Mouse (Mus musculus): ENCODE results near the gene Mfn1. TPM values are rescaled to one million over a fixed set of nuclear protein-coding genes. Genes with fewer than 3 reads are reported as not detected.

The Mfn1 gene
- polyA plus RNA-seq, 1 experiment from 2014 or later, result 15.5 TPM

DNA sequence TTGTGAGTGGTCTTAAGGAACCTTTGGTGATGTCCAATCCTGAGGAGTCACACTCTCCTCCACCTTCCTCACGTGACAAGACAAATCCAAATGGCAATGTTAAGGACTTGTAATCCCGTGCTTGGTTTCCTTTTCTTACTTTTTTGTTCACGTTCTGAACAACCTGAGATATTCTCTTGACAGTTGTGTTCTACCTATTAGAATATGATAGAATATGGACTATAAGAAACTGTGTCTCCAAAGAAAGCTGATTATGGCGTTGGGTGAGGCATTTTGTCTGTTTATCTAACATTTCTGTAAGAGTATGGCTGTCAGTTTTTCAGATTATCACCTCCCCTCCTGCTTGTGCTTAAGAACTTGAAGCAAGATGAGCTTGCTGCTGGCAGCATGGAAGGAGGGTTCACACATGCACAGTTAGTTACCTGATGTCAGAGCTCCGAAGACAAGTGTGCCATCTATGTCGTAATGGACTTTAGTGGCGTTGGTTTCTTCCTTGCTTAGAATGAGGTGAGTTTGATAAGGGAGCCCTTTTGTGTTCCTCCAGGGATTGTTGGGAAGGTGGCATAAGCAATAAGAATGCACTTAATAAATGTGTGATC, 16.5 kb upstream of the Mfn1 start:
- DNase-seq (peak; percentile 32), ATAC-seq (ENCODE audit: low read depth) (no peak)
- peaks cover 66% of the 10 kb centered on the region for H3K4me1 ChIP-seq (replicated peaks)
- no peaks in the 10 kb centered on the region for H3K27me3 ChIP-seq
- peak overlapping the region; percentile 65 for H3K9ac ChIP-seq
- peak overlapping the region; percentile 96 for H3K4me2 ChIP-seq
- peak overlapping the region; percentile 73 for H3K4me3 ChIP-seq (replicated peaks)
- peaks cover 31% of the 10 kb centered on the region for H3K36me3 ChIP-seq
- 27% methylated on average over 7 of the region's 7 CpGs for WGBS (ENCODE audit: insufficient replicate concordance)
- H3K27ac ChIP-seq, result peak overlapping the region; percentile 92
- no peaks in the 10 kb centered on the region for H3K9me3 ChIP-seq (replicated peaks)

GRCm38 (mm10) chr3:32513528-32513927, 15.7 kb upstream of the Mfn1 start:
- Histone ChIP-seq H3K4me1 (replicated peaks) (peaks cover 66% of the 10 kb centered on the region), H3K4me2 (peak overlapping the region; percentile 96), H3K4me3 (replicated peaks) (peak overlapping the region; percentile 73)

DNA sequence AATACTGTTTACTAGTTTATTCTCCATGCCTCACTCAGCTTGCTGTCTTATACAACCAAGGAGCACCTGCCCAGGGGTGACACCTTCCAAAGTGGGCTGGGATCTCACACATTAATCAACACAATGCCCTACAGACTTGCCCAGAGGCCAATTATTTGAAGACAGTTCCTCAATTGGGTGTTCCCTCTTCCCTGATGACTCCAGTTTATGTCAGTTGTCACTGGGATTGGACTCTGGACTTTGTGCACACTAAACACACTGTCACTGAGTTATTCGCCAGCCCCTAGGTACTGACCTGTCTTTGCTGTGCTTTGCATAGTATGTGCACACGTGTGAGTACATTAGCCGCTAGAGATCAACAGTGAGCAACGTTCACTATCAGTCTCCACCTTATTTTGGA, 2.1 kb upstream of the Mfn1 start:
- Histone ChIP-seq H3K27me3 (no peaks in the 10 kb centered on the region), H3K4me1 (replicated peaks) (peaks cover 18% of the 10 kb centered on the region), H3K9me3 (replicated peaks) (no peaks in the 10 kb centered on the region), H3K9ac (no peak overlapping the region), H3K36me3 (peaks cover 25% of the 10 kb centered on the region), H3K27ac (no peak overlapping the region), H3K4me3 (replicated peaks) (no peak overlapping the region), H3K4me2 (no peak overlapping the region)
- 73% methylated on average over 4 of the region's 4 CpGs for WGBS (ENCODE audit: insufficient replicate concordance)
- DNase-seq (no peak), ATAC-seq (ENCODE audit: low read depth) (no peak)

More at GRCm38 (mm10) chr3:32513528-32513927, 15.7 kb upstream of the Mfn1 start:
- Histone ChIP-seq H3K27me3 (no peaks in the 10 kb centered on the region), H3K9me3 (replicated peaks) (no peaks in the 10 kb centered on the region), H3K36me3 (peaks cover 37% of the 10 kb centered on the region), H3K9ac (peak overlapping the region; percentile 65), H3K27ac (peak overlapping the region; percentile 92)
- DNase-seq (no peak), ATAC-seq (ENCODE audit: low read depth) (no peak)

GRCm38 (mm10) chr3:32530041-32530440, 776 bp downstream of the Mfn1 start:
- H3K9ac ChIP-seq, result peak overlapping the region; percentile 95
- peaks cover 20% of the 10 kb centered on the region for H3K36me3 ChIP-seq
- peak overlapping the region; percentile 83 for H3K4me2 ChIP-seq
- WGBS (ENCODE audit: insufficient replicate concordance), result 11% methylated on average over 5 of the region's 5 CpGs
- H3K4me3 ChIP-seq (replicated peaks), result peak overlapping the region; percentile 93
- no peaks in the 10 kb centered on the region for H3K9me3 ChIP-seq (replicated peaks)
- ATAC-seq (ENCODE audit: low read depth), result no peak
- DNase-seq, result no peak
- H3K27me3 ChIP-seq, result no peaks in the 10 kb centered on the region
- H3K4me1 ChIP-seq (replicated peaks), result peaks cover 21% of the 10 kb centered on the region
- H3K27ac ChIP-seq, result peak overlapping the region; percentile 86

GRCm38 (mm10) chr3:32535692-32536091, 6.4 kb downstream of the Mfn1 start:
- ATAC-seq (ENCODE audit: low read depth) (peak; percentile 86), DNase-seq (no peak)
- Histone ChIP-seq H3K27me3 (no peaks in the 10 kb centered on the region), H3K4me3 (replicated peaks) (no peak overlapping the region), H3K9ac (no peak overlapping the region; the same call in 1 of the 2 replicates), H3K4me2 (0 out of 2 replicates have a peak overlapping the region, but pooled peaks have one; percentile 21), H3K36me3 (peaks cover 50% of the 10 kb centered on the region), H3K9me3 (replicated peaks) (no peaks in the 10 kb centered on the region), H3K4me1 (replicated peaks) (peaks cover 31% of the 10 kb centered on the region), H3K27ac (peak overlapping the region; percentile 53; the same call in 1 of the 2 replicates)
- WGBS (ENCODE audit: insufficient replicate concordance), result 12% methylated on average over 1 of the region's 1 CpGs

DNA sequence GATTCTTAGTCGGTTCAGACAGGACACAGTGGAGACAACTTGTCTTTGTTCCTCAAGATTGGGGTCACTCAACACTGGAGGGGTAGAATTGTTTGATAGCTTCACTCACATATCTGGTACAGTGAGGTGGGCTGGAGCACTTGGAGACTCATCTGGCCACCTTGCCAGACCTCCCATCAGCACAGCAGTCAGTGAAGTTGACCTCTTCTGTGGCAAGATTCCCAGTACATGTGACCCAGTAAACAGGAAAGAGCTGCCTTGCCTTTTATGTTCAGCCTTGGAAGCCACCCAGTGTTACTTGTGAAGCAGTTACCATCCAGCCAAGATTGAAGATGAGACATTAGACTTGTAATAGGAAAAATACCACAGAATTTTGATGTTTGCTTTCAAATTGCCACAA, 8.3 kb downstream of the Mfn1 start:
- no peaks in the 10 kb centered on the region for H3K9me3 ChIP-seq (replicated peaks)
- DNase-seq (no peak), ATAC-seq (ENCODE audit: low read depth) (no peak)
- H3K4me2 ChIP-seq, result no peak overlapping the region
- H3K4me1 ChIP-seq (replicated peaks), result peaks cover 23% of the 10 kb centered on the region
- H3K27ac ChIP-seq, result no peak overlapping the region
- H3K9ac ChIP-seq, result no peak overlapping the region
- H3K4me3 ChIP-seq (replicated peaks), result no peak overlapping the region
- H3K36me3 ChIP-seq, result peaks cover 56% of the 10 kb centered on the region
- no peaks in the 10 kb centered on the region for H3K27me3 ChIP-seq
- 72% methylated on average over 1 of the region's 1 CpGs for WGBS (ENCODE audit: insufficient replicate concordance)

DNA sequence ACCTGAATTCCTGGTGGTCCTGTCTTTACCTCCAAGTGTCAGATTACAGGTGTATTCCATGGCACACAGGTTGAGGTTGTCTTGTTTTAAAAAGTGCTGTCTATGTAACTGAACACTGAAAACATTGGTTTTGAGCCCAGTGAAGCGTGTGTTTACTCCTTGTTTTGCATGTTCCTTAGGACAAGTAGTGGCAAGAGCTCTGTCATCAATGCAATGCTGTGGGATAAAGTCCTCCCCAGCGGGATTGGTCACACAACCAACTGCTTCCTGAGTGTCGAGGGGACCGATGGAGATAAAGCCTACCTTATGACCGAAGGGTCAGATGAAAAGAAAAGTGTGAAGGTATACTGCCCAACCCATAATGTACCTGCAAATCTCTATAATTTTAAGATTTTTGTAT, 8.8 kb downstream of the Mfn1 start:
- ATAC-seq (ENCODE audit: low read depth) (no peak), DNase-seq (no peak)
- Histone ChIP-seq H3K9ac (no peak overlapping the region), H3K27me3 (no peaks in the 10 kb centered on the region), H3K4me2 (no peak overlapping the region), H3K4me3 (replicated peaks) (no peak overlapping the region), H3K4me1 (replicated peaks) (peaks cover 23% of the 10 kb centered on the region), H3K27ac (no peak overlapping the region), H3K36me3 (peaks cover 58% of the 10 kb centered on the region), H3K9me3 (replicated peaks) (no peaks in the 10 kb centered on the region)
- 74% methylated on average over 5 of the region's 5 CpGs for WGBS (ENCODE audit: insufficient replicate concordance)

- H3K9ac ChIP-seq, result no peak overlapping the region
- H3K4me3 ChIP-seq (replicated peaks), result no peak overlapping the region
- no peaks in the 10 kb centered on the region for H3K9me3 ChIP-seq (replicated peaks)
- H3K4me2 ChIP-seq, result no peak overlapping the region
- no peak for ATAC-seq (ENCODE audit: low read depth)
- H3K27me3 ChIP-seq, result no peaks in the 10 kb centered on the region
- WGBS (ENCODE audit: insufficient replicate concordance), result 96% methylated on average over 1 of the region's 1 CpGs
- no peak overlapping the region for H3K27ac ChIP-seq
- no peak for DNase-seq
- H3K4me1 ChIP-seq (replicated peaks), result peaks cover 4% of the 10 kb centered on the region; the same call in 1 of the 2 replicates
- H3K36me3 ChIP-seq, result peaks cover 36% of the 10 kb centered on the region
These were observed 23.8 kb downstream of the Mfn1 start for GRCm38 (mm10) chr3:32553061-32553460.

GRCm38 (mm10) chr3:32563401-32563800, 34.1 kb downstream of the Mfn1 start:
- H3K4me1 ChIP-seq (replicated peaks), result no peaks in the 10 kb centered on the region
- no peaks in the 10 kb centered on the region for H3K9me3 ChIP-seq (replicated peaks)
- H3K27ac ChIP-seq, result no peak overlapping the region
- no peaks in the 10 kb centered on the region for H3K27me3 ChIP-seq
- no peak for DNase-seq
- H3K4me3 ChIP-seq (replicated peaks), result no peak overlapping the region
- no peak overlapping the region for H3K4me2 ChIP-seq
- WGBS (ENCODE audit: insufficient replicate concordance), result 82% methylated on average over 6 of the region's 6 CpGs
- no peak overlapping the region for H3K9ac ChIP-seq
- H3K36me3 ChIP-seq, result peaks cover 56% of the 10 kb centered on the region
- no peak for ATAC-seq (ENCODE audit: low read depth)

DNA sequence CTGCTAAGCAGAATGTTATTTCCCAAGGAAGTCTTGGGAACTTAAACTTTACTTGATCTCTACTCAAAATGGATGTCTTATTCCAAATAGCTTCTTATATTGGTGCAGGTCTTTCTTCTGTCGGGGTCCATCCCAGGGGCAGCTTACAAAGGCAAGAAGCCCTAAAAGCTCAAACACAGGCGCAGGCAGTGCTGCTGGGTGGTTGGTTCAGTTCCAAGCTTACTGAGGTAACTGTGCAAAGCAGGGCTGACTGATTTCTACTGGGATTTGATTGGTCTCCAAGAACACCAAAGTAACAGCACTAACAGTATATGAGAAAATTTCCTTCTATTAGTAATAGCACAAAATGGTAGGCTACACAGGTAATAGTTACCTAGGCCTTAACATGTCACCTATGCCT, 43.8 kb downstream of the Mfn1 start:
- H3K27ac ChIP-seq, result no peak overlapping the region
- 74% methylated on average over 2 of the region's 2 CpGs for WGBS (ENCODE audit: insufficient replicate concordance)
- DNase-seq, result no peak
- no peak overlapping the region for H3K4me2 ChIP-seq
- H3K9ac ChIP-seq, result no peak overlapping the region
- H3K4me3 ChIP-seq (replicated peaks), result no peak overlapping the region
- no peaks in the 10 kb centered on the region for H3K27me3 ChIP-seq
- ATAC-seq (ENCODE audit: low read depth), result no peak
- H3K36me3 ChIP-seq, result peaks cover 73% of the 10 kb centered on the region
- H3K4me1 ChIP-seq (replicated peaks), result 0 out of 2 replicates have a peak, but pooled peaks cover 4% of the 10 kb centered on the region
- H3K9me3 ChIP-seq (replicated peaks), result no peaks in the 10 kb centered on the region

- no peak for ATAC-seq (ENCODE audit: low read depth)
- H3K4me2 ChIP-seq, result no peak overlapping the region
- no peaks in the 10 kb centered on the region for H3K27me3 ChIP-seq
- no peak overlapping the region for H3K4me3 ChIP-seq (replicated peaks)
- peaks cover 67% of the 10 kb centered on the region for H3K36me3 ChIP-seq
- H3K27ac ChIP-seq, result no peak overlapping the region
- no peak for DNase-seq
- 0 out of 2 replicates have a peak, but pooled peaks cover 4% of the 10 kb centered on the region for H3K4me1 ChIP-seq (replicated peaks)
- H3K9me3 ChIP-seq (replicated peaks), result no peaks in the 10 kb centered on the region
- no peak overlapping the region for H3K9ac ChIP-seq
- 78% methylated on average over 9 of the region's 9 CpGs for WGBS (ENCODE audit: insufficient replicate concordance)
These were observed 44.6 kb downstream of the Mfn1 start for GRCm38 (mm10) chr3:32573881-32574280.

- Histone ChIP-seq H3K4me1 (replicated peaks) (0 out of 2 replicates have a peak, but pooled peaks cover 4% of the 10 kb centered on the region), H3K27ac (no peak overlapping the region), H3K9ac (no peak overlapping the region), H3K27me3 (no peaks in the 10 kb centered on the region), H3K9me3 (replicated peaks) (no peaks in the 10 kb centered on the region), H3K4me2 (no peak overlapping the region), H3K4me3 (replicated peaks) (no peak overlapping the region), H3K36me3 (peaks cover 59% of the 10 kb centered on the region)
- ATAC-seq (ENCODE audit: low read depth) (no peak), DNase-seq (no peak)
- 78% methylated on average over 3 of the region's 3 CpGs for WGBS (ENCODE audit: insufficient replicate concordance)
These were observed 45.9 kb downstream of the Mfn1 start for GRCm38 (mm10) chr3:32575151-32575550.
